Mouse (Mus musculus) lung, postnatal 25 days (tissue): ENCODE results near the gene Kcnb1.

Experiments used
- DNase-seq: peaks from one replicate; pipeline ENCODE4 v3.0.0; 2022; ENCODE audit warnings: low spot score

The Kcnb1 gene

GRCm38 (mm10) chr2:167163134-167163533 is 26.8 kb downstream of the Kcnb1 start:
- no peak for DNase-seq

GRCm38 (mm10) chr2:167162516-167163021 is 27.4 kb downstream of the Kcnb1 start:
- DNase-seq: no peak

GRCm38 (mm10) chr2:167159721-167160120 is 30.2 kb downstream of the Kcnb1 start:
- DNase-seq: no peak

GRCm38 (mm10) chr2:167158780-167159179 is 31.2 kb downstream of the Kcnb1 start:
- no peak for DNase-seq

- no peak for DNase-seq
Measured at GRCm38 (mm10) chr2:167156118-167156715, 33.7 kb downstream of the Kcnb1 start.

GRCm38 (mm10) chr2:167155541-167155973 is 34.4 kb downstream of the Kcnb1 start:
- DNase-seq: no peak

- DNase-seq: no peak
Measured at GRCm38 (mm10) chr2:167150880-167151279, 39.1 kb downstream of the Kcnb1 start.

- DNase-seq: no peak
Measured at GRCm38 (mm10) chr2:167150135-167150534, 39.8 kb downstream of the Kcnb1 start.

- DNase-seq: no peak
Measured at GRCm38 (mm10) chr2:167149035-167149434, 40.9 kb downstream of the Kcnb1 start.

- no peak for DNase-seq
Measured at GRCm38 (mm10) chr2:167147708-167148107, 42.2 kb downstream of the Kcnb1 start.

- DNase-seq: no peak
Measured at GRCm38 (mm10) chr2:167145904-167146303, 44.1 kb downstream of the Kcnb1 start.

GRCm38 (mm10) chr2:167144439-167145307 is 45.3 kb downstream of the Kcnb1 start:
- no peak for DNase-seq

GRCm38 (mm10) chr2:167143914-167144313 is 46.0 kb downstream of the Kcnb1 start:
- DNase-seq: no peak

GRCm38 (mm10) chr2:167142282-167142681 is 47.7 kb downstream of the Kcnb1 start:
- DNase-seq: no peak

GRCm38 (mm10) chr2:167141810-167142209 is 48.1 kb downstream of the Kcnb1 start:
- no peak for DNase-seq

GRCm38 (mm10) chr2:167139801-167140269 is 50.1 kb downstream of the Kcnb1 start:
- no peak for DNase-seq

GRCm38 (mm10) chr2:167138611-167139010 is 51.3 kb downstream of the Kcnb1 start:
- no peak for DNase-seq

- DNase-seq: no peak
Measured at GRCm38 (mm10) chr2:167136909-167137308, 53.0 kb downstream of the Kcnb1 start.

GRCm38 (mm10) chr2:167132041-167132440 is 57.9 kb downstream of the Kcnb1 start:
- no peak for DNase-seq

GRCm38 (mm10) chr2:167130050-167130770 is 59.7 kb downstream of the Kcnb1 start:
- no peak for DNase-seq

GRCm38 (mm10) chr2:167129608-167129955 is 60.4 kb downstream of the Kcnb1 start:
- peak; percentile 26 for DNase-seq
